Mouse (Mus musculus): Measurements from ENCODE around the gene Myo16. TPM values are rescaled to one million over a fixed set of nuclear protein-coding genes. Genes with fewer than 3 reads are reported as not detected.

The Myo16 gene
- total and polyA plus RNA-seq, 3 experiments = not detected

DNA sequence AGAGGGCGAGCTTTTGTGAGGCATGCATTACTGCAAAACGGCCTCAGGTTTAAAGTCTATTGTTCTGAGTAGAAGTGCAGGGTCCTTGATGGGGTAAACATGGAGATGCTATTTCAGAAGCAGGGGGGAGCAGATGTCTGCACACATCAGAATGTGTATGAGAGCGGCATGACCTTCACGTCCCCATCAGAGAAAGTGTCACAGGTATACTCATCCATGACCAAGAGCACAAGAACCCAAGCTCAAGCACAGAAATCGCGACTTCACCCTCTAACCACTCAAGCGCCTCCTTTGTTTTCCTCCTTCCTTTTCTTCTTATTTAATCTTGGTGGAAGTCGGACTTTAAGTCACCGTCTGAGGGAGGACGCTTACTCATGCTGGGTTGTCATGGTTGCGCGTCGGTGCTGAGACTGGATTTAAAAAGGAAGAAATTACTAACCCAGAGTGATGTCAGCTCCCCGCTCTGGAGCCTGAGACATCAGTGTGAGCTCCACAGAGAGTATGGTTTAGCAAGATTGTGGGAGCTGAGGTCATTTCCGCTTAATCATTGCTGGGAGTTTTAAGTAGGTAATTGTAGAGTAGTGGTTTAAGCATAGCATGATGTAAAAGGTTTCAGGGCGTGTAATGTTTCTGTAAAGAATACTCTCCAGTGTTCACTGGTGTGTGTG, 381.0 kb downstream of the Myo16 start:
- Histone ChIP-seq H3K27me3 (ENCODE audit: control insufficient read depth in 1 of 2, insufficient read depth in 2 of 2, low read length in 2 of 2) (no peaks in the 10 kb centered on the region), H3K36me3 (ENCODE audit: control insufficient read depth in 1 of 2, insufficient read depth in 2 of 2, low read length in 2 of 2) (no peaks in the 10 kb centered on the region), H3K9me3 (replicated peaks; ENCODE audit: insufficient read depth, low read length) (no peaks in the 10 kb centered on the region), H3K4me1 (ENCODE audit: control insufficient read depth in 1 of 2, insufficient read depth in 2 of 2, low read length in 2 of 2) (no peaks in the 10 kb centered on the region), H3K9ac (ENCODE audit: control insufficient read depth, low read depth, low read length, poor library complexity, severe bottlenecking) (no peak overlapping the region), H3K27ac (ENCODE audit: control insufficient read depth, low read depth, low read length) (no peak overlapping the region), H3K4me3 (ENCODE audit: control insufficient read depth in 1 of 2, insufficient read depth in 1 of 2, low read depth in 2 of 2, low read length in 2 of 2) (no peak overlapping the region), H3K79me2 (ENCODE audit: control insufficient read depth, insufficient read depth, low read length, poor library complexity) (no peaks in the 10 kb centered on the region)
- TF ChIP-seq POLR2A (IDR thresholded peaks at IDR 0.05; ENCODE audit: control insufficient read depth in 1 of 2, insufficient read depth in 1 of 2, low read depth in 1 of 2, low read length in 2 of 2, poor library complexity in 1 of 2) (no peak), ZKSCAN1 (IDR thresholded peaks at IDR 0.05; ENCODE audit: low read depth, low read length) (no peak), CTCF (IDR thresholded peaks at IDR 0.05 in 2 of 3, conservative IDR thresholded peaks at IDR 0.05 in 1 of 3; ENCODE audit: control insufficient read depth in 1 of 3, insufficient read depth in 1 of 3, low read depth in 2 of 3, low read length in 3 of 3, poor library complexity in 1 of 3, severe bottlenecking in 1 of 3) (no peak), UBTF (IDR thresholded peaks at IDR 0.05; ENCODE audit: borderline replicate concordance, insufficient read depth, low read depth, low read length) (no peak), SIN3A (IDR thresholded peaks at IDR 0.05; ENCODE audit: low read length) (no peak), USF1 (IDR thresholded peaks at IDR 0.05; ENCODE audit: low read depth, low read length) (no peak), ZMIZ1 (IDR thresholded peaks at IDR 0.05; ENCODE audit: low read depth, low read length) (no peak), SMC3 (IDR thresholded peaks at IDR 0.05; ENCODE audit: low read depth, low read length) (no peak), BHLHE40 (IDR thresholded peaks at IDR 0.05; ENCODE audit: borderline replicate concordance, low read depth, low read length) (no peak), KAT2A (conservative IDR thresholded peaks at IDR 0.05; ENCODE audit: low read depth, low read length) (no peak), TCF12 (IDR thresholded peaks at IDR 0.05; ENCODE audit: low read depth, low read length) (no peak), MAZ (IDR thresholded peaks at IDR 0.05; ENCODE audit: low read depth, low read length) (no peak), TBP (IDR thresholded peaks at IDR 0.05; ENCODE audit: low read depth, low read length) (no peak), JUND (IDR thresholded peaks at IDR 0.05; ENCODE audit: low read depth, low read length) (no peak), E2F4 (IDR thresholded peaks at IDR 0.05; ENCODE audit: borderline replicate concordance, low read depth, low read length) (no peak), MYC (IDR thresholded peaks at IDR 0.05; ENCODE audit: low read depth, low read length) (no peak)
- no peak for DNase-seq (ENCODE audit: low read depth, low spot score)

DNA sequence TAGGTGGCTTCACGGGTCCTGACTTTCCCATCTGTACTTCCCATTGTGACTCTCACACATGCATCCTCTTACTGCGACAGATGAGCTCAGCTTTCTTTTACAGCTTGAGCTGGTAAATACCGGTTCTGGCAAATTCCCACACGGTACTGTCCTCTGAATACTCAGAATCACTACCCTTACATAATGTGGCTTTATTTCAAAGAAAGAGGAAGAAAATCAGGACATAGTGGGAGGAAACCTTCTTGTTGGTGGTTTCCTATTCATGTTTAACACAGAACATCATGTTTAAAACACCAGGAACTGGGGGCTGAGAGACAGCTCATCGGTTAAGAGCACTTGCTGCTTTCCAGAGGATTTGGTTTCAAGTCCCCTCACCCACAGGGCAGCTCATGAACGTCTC, 384.6 kb downstream of the Myo16 start:
- Histone ChIP-seq H3K9me3 (replicated peaks; ENCODE audit: insufficient read depth, low read length) (no peaks in the 10 kb centered on the region), H3K27ac (ENCODE audit: control insufficient read depth, low read depth, low read length) (no peak overlapping the region), H3K4me3 (ENCODE audit: control insufficient read depth in 1 of 2, insufficient read depth in 1 of 2, low read depth in 2 of 2, low read length in 2 of 2) (no peak overlapping the region), H3K36me3 (ENCODE audit: control insufficient read depth in 1 of 2, insufficient read depth in 2 of 2, low read length in 2 of 2) (no peaks in the 10 kb centered on the region), H3K27me3 (ENCODE audit: control insufficient read depth in 1 of 2, insufficient read depth in 2 of 2, low read length in 2 of 2) (no peaks in the 10 kb centered on the region), H3K4me1 (ENCODE audit: control insufficient read depth in 1 of 2, insufficient read depth in 2 of 2, low read length in 2 of 2) (no peaks in the 10 kb centered on the region), H3K9ac (ENCODE audit: control insufficient read depth, low read depth, low read length, poor library complexity, severe bottlenecking) (no peak overlapping the region), H3K79me2 (ENCODE audit: control insufficient read depth, insufficient read depth, low read length, poor library complexity) (no peaks in the 10 kb centered on the region)
- TF ChIP-seq BHLHE40 (IDR thresholded peaks at IDR 0.05; ENCODE audit: borderline replicate concordance, low read depth, low read length) (no peak), RCOR1 (IDR thresholded peaks at IDR 0.05; ENCODE audit: low read depth, low read length) (no peak), CTCF (IDR thresholded peaks at IDR 0.05 in 2 of 3, conservative IDR thresholded peaks at IDR 0.05 in 1 of 3; ENCODE audit: control insufficient read depth in 1 of 3, insufficient read depth in 1 of 3, low read depth in 2 of 3, low read length in 3 of 3, poor library complexity in 1 of 3, severe bottlenecking in 1 of 3) (no peak), ELF1 (IDR thresholded peaks at IDR 0.05; ENCODE audit: low read depth, low read length) (no peak), JUND (IDR thresholded peaks at IDR 0.05; ENCODE audit: low read depth, low read length) (no peak), MAFK (IDR thresholded peaks at IDR 0.05; ENCODE audit: borderline replicate concordance, low read depth, low read length) (no peak), GATA1 (IDR thresholded peaks at IDR 0.05; ENCODE audit: low read depth, low read length) (no peak), KAT2A (conservative IDR thresholded peaks at IDR 0.05; ENCODE audit: low read depth, low read length) (no peak), NRF1 (IDR thresholded peaks at IDR 0.05; ENCODE audit: insufficient read depth, low read depth, low read length, poor library complexity, severe bottlenecking) (no peak), ZC3H11A (IDR thresholded peaks at IDR 0.05; ENCODE audit: low read depth, low read length) (no peak), USF2 (IDR thresholded peaks at IDR 0.05; ENCODE audit: borderline replicate concordance in 1 of 2, insufficient read depth in 1 of 2, low read depth in 1 of 2, low read length in 2 of 2) (no peak), MYC (IDR thresholded peaks at IDR 0.05; ENCODE audit: low read depth, low read length) (no peak)
- no peak for DNase-seq (ENCODE audit: low read depth, low spot score)
